In the genomic region with DNA sequence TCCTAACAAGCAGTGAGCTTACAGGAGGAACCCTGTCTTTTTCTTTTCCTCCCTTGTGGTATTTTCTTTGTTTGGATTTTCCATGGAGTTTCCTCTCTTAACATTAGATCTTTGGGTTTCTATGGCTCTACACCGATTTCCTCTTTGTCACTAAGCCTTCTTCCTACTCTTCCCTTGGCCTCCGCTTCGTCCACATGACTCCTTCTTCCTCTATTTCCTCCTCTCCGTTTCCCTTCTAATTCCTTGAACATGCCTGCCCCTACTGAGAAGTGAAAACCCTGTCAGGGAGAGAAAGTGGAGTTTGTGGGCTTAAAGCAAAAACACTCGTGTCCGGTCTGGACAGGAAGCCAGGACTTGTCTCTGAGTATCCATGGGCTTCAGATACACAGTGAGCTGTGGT, we compare ENCODE assay signal across 38 mouse cellular contexts. TPM values are rescaled to one million over a fixed set of nuclear protein-coding genes. Genes with fewer than 3 reads are reported as not detected.
"Had no signal": no experiment of that assay in that cellular context is flagged by ENCODE, and none has a peak within 500 bp of the region (broad histone marks: within the 10 kb centered on the region; RNA-seq: fewer than 3 reads in every experiment).

No protein-coding gene starts in this region.

- H3K4me1 ChIP-seq: heart, embryonic 13.5 days; heart, embryonic 15.5 days; hindbrain, embryonic 10.5 days; hindbrain, embryonic 12.5 days; intestine, embryonic 15.5 days; limb, embryonic 10.5 days; limb, embryonic 12.5 days; liver, embryonic 12.5 days had no signal

- H3K4me2 ChIP-seq: heart, embryonic 11.5 days; heart, embryonic 13.5 days; heart, embryonic 15.5 days; hindbrain, embryonic 12.5 days; hindbrain, embryonic 14.5 days; intestine, embryonic 15.5 days; limb, embryonic 12.5 days; liver, embryonic 12.5 days had no signal

- H3K27me3 ChIP-seq: heart, embryonic 13.5 days; heart, embryonic 15.5 days; hindbrain, embryonic 12.5 days; intestine, embryonic 15.5 days; limb, embryonic 12.5 days; liver, embryonic 12.5 days had no signal

- H3K9me3 ChIP-seq: heart, embryonic 13.5 days; heart, embryonic 15.5 days; hindbrain, embryonic 10.5 days; hindbrain, embryonic 12.5 days; intestine, embryonic 15.5 days; limb, embryonic 10.5 days; limb, embryonic 12.5 days; liver, embryonic 12.5 days had no signal

- H3K36me3 ChIP-seq: heart, embryonic 13.5 days; heart, embryonic 15.5 days; hindbrain, embryonic 10.5 days; hindbrain, embryonic 12.5 days; intestine, embryonic 15.5 days; limb, embryonic 10.5 days; limb, embryonic 12.5 days; liver, embryonic 12.5 days had no signal

- ATAC-seq: hindbrain, embryonic 16.5 days; inflammation-experienced regulatory T-cells, adult 6 months; intestine, embryonic 15.5 days; intestine, postnatal 0 days; liver, embryonic 12.5 days had no signal

- DNase-seq: gastrocnemius, postnatal 14 days; gastrocnemius, postnatal 36 days; heart, adult 2 months; heart, postnatal 4 days; kidney, adult 18-20 months; kidney, adult 8-10 months; kidney, postnatal 10 days; kidney, postnatal 25 days; kidney, postnatal 4 days; layer of hippocampus, adult 9-11 months; layer of hippocampus, postnatal 36 days; liver had no signal

- H3K9ac ChIP-seq: heart, embryonic 13.5 days; heart, embryonic 15.5 days; hindbrain, embryonic 12.5 days; hindbrain, embryonic 14.5 days; intestine, embryonic 15.5 days; limb, embryonic 12.5 days; liver, embryonic 12.5 days; liver, embryonic 14.5 days had no signal

- H3K4me3 ChIP-seq: heart, adult 2 months; heart, embryonic 13.5 days; heart, embryonic 15.5 days; hindbrain, embryonic 10.5 days; hindbrain, embryonic 12.5 days; intestine, embryonic 15.5 days; limb, embryonic 10.5 days; limb, embryonic 12.5 days; liver, embryonic 12.5 days had no signal

- H3K27ac ChIP-seq: heart, adult 2 months; heart, embryonic 13.5 days; heart, embryonic 15.5 days; hindbrain, embryonic 10.5 days; hindbrain, embryonic 12.5 days; hindbrain, embryonic 14.5 days; intestine, embryonic 15.5 days; limb, embryonic 10.5 days; limb, embryonic 12.5 days; liver, embryonic 12.5 days; liver, embryonic 14.5 days had no signal

RNA-seq across cellular contexts. Expression of a gene that starts 27.0 kb away (rescaled TPM):
- total RNA-seq: gastrocnemius, adult 18-20 months; gastrocnemius, adult 8-10 months; gastrocnemius, postnatal 14 days; gastrocnemius, postnatal 36 days; heart, adult 2 months; heart, postnatal 25 days; heart, postnatal 4 days; layer of hippocampus, adult 18-20 months; layer of hippocampus, adult 8-10 months; layer of hippocampus, postnatal 14 days; layer of hippocampus, postnatal 36 days; left cerebral cortex, adult 18-20 months; left cerebral cortex, adult 8-10 months; left cerebral cortex, postnatal 14 days; left cerebral cortex, postnatal 36 days had no signal
- polyA plus RNA-seq: heart, adult 2 months; heart, embryonic 11.5 days; heart, embryonic 15.5 days; heart, postnatal 0 days; hindbrain, embryonic 10.5 days; hindbrain, embryonic 12.5 days; hindbrain, embryonic 16.5 days; intestine, embryonic 15.5 days; intestine, postnatal 0 days; kidney, embryonic 14.5 days; limb, embryonic 10.5 days; limb, embryonic 12.5 days had no signal
